Mouse (Mus musculus): ENCODE results near the gene Phf21a.

The Phf21a gene

GRCm38 (mm10) chr2:92385113-92386051 lies 292.5 kb downstream of the Phf21a start:
- POLR2A ChIA-PET: interaction anchor here in 3 of 4 experiments (0.7 to 5.4 kb wide), 11 partner anchors 10 to 51 kb away, joined by 3 to 41 read pairs (median 4); partner anchors contain the start of genes Large2 (in 3 of the 3) and Pex16 (in 3 of the 3)
- CTCF ChIA-PET: interaction anchor here in 1 of 4 experiments (0.8 kb wide), 1 partner anchor 9 kb away, joined by 3 read pairs; no protein-coding TSS in a partner anchor

GRCm38 (mm10) chr2:92386821-92387570 lies 294.1 kb downstream of the Phf21a start:
- ChIA-PET POLR2A (interaction anchor here (0.6 to 5.4 kb wide), 9 partner anchors 11 to 38 kb away, joined by 3 to 41 read pairs (median 7); partner anchors contain the start of genes Large2 (in 3 of the 4) and Pex16 (in 3 of the 4)), CTCF (interaction anchor here in 1 of 4 experiments (0.7 to 1.1 kb wide), 3 partner anchors 11 to 401 kb away, joined by 3 to 4 read pairs (median 3); no protein-coding TSS in a partner anchor)

- POLR2A ChIA-PET: interaction anchor here in 2 of 4 experiments (0.6 to 5.4 kb wide), 5 partner anchors 12 to 877 kb away, joined by 3 to 41 read pairs (median 7); partner anchors contain the start of genes Large2 (in 2 of the 2) and Pex16 (in 2 of the 2)
- CTCF ChIA-PET: no interaction called here
Measured at GRCm38 (mm10) chr2:92387646-92388045, 294.7 kb downstream of the Phf21a start.

GRCm38 (mm10) chr2:92388081-92388517 lies 295.2 kb downstream of the Phf21a start:
- POLR2A ChIA-PET: interaction anchor here in 3 of 4 experiments (0.6 to 5.4 kb wide), 7 partner anchors 12 to 877 kb away, joined by 3 to 41 read pairs (median 7); partner anchors contain the start of genes Large2 (in 2 of the 3) and Pex16 (in 2 of the 3)
- CTCF ChIA-PET: no interaction called here

- POLR2A ChIA-PET: interaction anchor here in 3 of 4 experiments (0.6 to 5.4 kb wide), 10 partner anchors 11 to 39 kb away, joined by 3 to 41 read pairs (median 7); partner anchors contain the start of genes Large2 (in 2 of the 3), Pex16 (in 2 of the 3) and Mapk8ip1 (in 1 of the 3)
- CTCF ChIA-PET: no interaction called here
Measured at GRCm38 (mm10) chr2:92388891-92389641, 296.1 kb downstream of the Phf21a start.

GRCm38 (mm10) chr2:92389645-92390044 lies 296.7 kb downstream of the Phf21a start:
- ChIA-PET POLR2A (interaction anchor here in 2 of 4 experiments (0.7 to 5.4 kb wide), 10 partner anchors 11 to 1914 kb away, joined by 3 to 26 read pairs (median 4); partner anchors contain the start of genes Large2 (in 1 of the 2), Mapk8ip1 (in 1 of the 2) and Pex16 (in 1 of the 2)), CTCF (no interaction called here)

GRCm38 (mm10) chr2:92390206-92390930 lies 297.5 kb downstream of the Phf21a start:
- CTCF ChIA-PET: no interaction called here
- POLR2A ChIA-PET: interaction anchor here in 2 of 4 experiments (0.5 to 5.4 kb wide), 11 partner anchors 10 to 1913 kb away, joined by 3 to 26 read pairs (median 4); partner anchors contain the start of genes Large2 (in 1 of the 2), Mapk8ip1 (in 1 of the 2) and Pex16 (in 1 of the 2)

GRCm38 (mm10) chr2:92391116-92391515 lies 298.2 kb downstream of the Phf21a start:
- CTCF ChIA-PET: no interaction called here
- POLR2A ChIA-PET: interaction anchor here in 2 of 4 experiments (1.3 to 2.7 kb wide), 2 partner anchors 16 kb away, joined by 3 to 13 read pairs; partner anchors contain the start of genes Large2 (in 2 of the 2) and Pex16 (in 1 of the 2)

- POLR2A ChIA-PET: interaction anchor here in 2 of 4 experiments (0.5 to 2.7 kb wide), 10 partner anchors 9 to 1126 kb away, joined by 3 to 13 read pairs (median 3); partner anchors contain the start of genes Large2 (in 2 of the 2), Mapk8ip1 (in 1 of the 2), Mdk (in 1 of the 2) and Pex16 (in 1 of the 2)
- CTCF ChIA-PET: interaction anchor here in 1 of 4 experiments (0.8 kb wide), 1 partner anchor 31 kb away, joined by 3 read pairs; no protein-coding TSS in a partner anchor
Measured at GRCm38 (mm10) chr2:92391703-92392317, 298.9 kb downstream of the Phf21a start.

GRCm38 (mm10) chr2:92392318-92393264 lies 299.7 kb downstream of the Phf21a start:
- ChIA-PET POLR2A (interaction anchor here in 3 of 4 experiments (0.5 to 2.7 kb wide), 13 partner anchors 9 to 1126 kb away, joined by 3 to 13 read pairs (median 3); partner anchors contain the start of genes Large2 (in 2 of the 3), Mapk8ip1 (in 1 of the 3), Mdk (in 1 of the 3) and Pex16 (in 1 of the 3)), CTCF (interaction anchor here in 1 of 4 experiments (0.6 to 0.8 kb wide), 2 partner anchors 30 to 413 kb away, joined by 3 to 4 read pairs; no protein-coding TSS in a partner anchor)

GRCm38 (mm10) chr2:92395535-92395934 lies 302.6 kb downstream of the Phf21a start:
- CTCF ChIA-PET: no interaction called here
- POLR2A ChIA-PET: interaction anchor here in 2 of 4 experiments (0.9 to 1.9 kb wide), 2 partner anchors 19 to 43 kb away, joined by 3 to 4 read pairs; no protein-coding TSS in a partner anchor

- ChIA-PET CTCF (no interaction called here), POLR2A (interaction anchor here in 1 of 4 experiments (4.4 kb wide), 1 partner anchor 27 kb away, joined by 19 read pairs; no protein-coding TSS in a partner anchor)
Measured at GRCm38 (mm10) chr2:92397436-92397835, 304.5 kb downstream of the Phf21a start.

- CTCF ChIA-PET: interaction anchor here in 2 of 4 experiments (0.5 to 0.7 kb wide), 5 partner anchors 20 to 1156 kb away, joined by 3 to 5 read pairs (median 3); no protein-coding TSS in a partner anchor
- POLR2A ChIA-PET: interaction anchor here in 3 of 4 experiments (0.7 to 4.4 kb wide), 13 partner anchors 9 to 392 kb away, joined by 3 to 19 read pairs (median 6); partner anchors contain the start of genes Large2 (in 2 of the 3) and Pex16 (in 1 of the 3)
Measured at GRCm38 (mm10) chr2:92399877-92400276, 307.0 kb downstream of the Phf21a start.

GRCm38 (mm10) chr2:92400682-92401081 lies 307.8 kb downstream of the Phf21a start:
- ChIA-PET POLR2A (interaction anchor here in 3 of 4 experiments (0.6 to 4.4 kb wide), 15 partner anchors 9 to 393 kb away, joined by 3 to 19 read pairs (median 5); partner anchors contain the start of genes Large2 (in 2 of the 3), Pex16 (in 1 of the 3) and Slc35c1 (in 1 of the 3)), CTCF (interaction anchor here in 2 of 4 experiments (0.5 to 0.8 kb wide), 2 partner anchors 26 to 187 kb away, joined by 3 to 7 read pairs; no protein-coding TSS in a partner anchor)
